Mouse (Mus musculus): ENCODE results near the gene Olfr1123.
A peak's percentile ranks its signal among the peaks of the same experiment; 100 is the strongest.
"Not testable (repeated sequence)": the region's sequence is repeated elsewhere in the genome, so short reads cannot be mapped to it uniquely, and the experiment has no call there.

The Olfr1123 gene

GRCm38 (mm10) chr2:87416335-87416734 is at the start of gene Olfr1123:
TSS of gene Olfr1123 (plus strand) at chr2:87416635.
- DNase-seq (ENCODE audit: low spot score in 2 of 2), result no peak

GRCm38 (mm10) chr2:87369595-87369994 is 46.8 kb upstream of the Olfr1123 start, which contains the start of gene Olfr1121:
TSS of gene Olfr1121 (plus strand) at chr2:87369895.
- DNase-seq (ENCODE audit: low spot score in 2 of 2), result no peak

GRCm38 (mm10) chr2:87371726-87372125 is 44.7 kb upstream of the Olfr1123 start:
- DNase-seq (ENCODE audit: low spot score in 2 of 2), result peak in 1 of 2 experiments; percentile 40

- DNase-seq (ENCODE audit: low spot score in 2 of 2), result no peak
These were observed 32.5 kb upstream of the Olfr1123 start for GRCm38 (mm10) chr2:87383935-87384334.

GRCm38 (mm10) chr2:87385549-87385948 is 30.9 kb upstream of the Olfr1123 start, which contains the start of gene Olfr1122:
TSS of gene Olfr1122 (plus strand) at chr2:87385849.
- no peak for DNase-seq (ENCODE audit: low spot score in 2 of 2)

- not testable (repeated sequence) for DNase-seq (ENCODE audit: low spot score in 2 of 2)
These were observed 22.8 kb upstream of the Olfr1123 start for GRCm38 (mm10) chr2:87393605-87394004.

GRCm38 (mm10) chr2:87394686-87395085 is 21.7 kb upstream of the Olfr1123 start:
- not testable (repeated sequence) for DNase-seq (ENCODE audit: low spot score in 2 of 2)

GRCm38 (mm10) chr2:87429975-87430374 is 13.5 kb downstream of the Olfr1123 start, which contains the start of gene Olfr1124:
TSS of gene Olfr1124 (plus strand) at chr2:87430275.
- DNase-seq (ENCODE audit: low spot score in 2 of 2), result no peak

GRCm38 (mm10) chr2:87437731-87438130 is 21.3 kb downstream of the Olfr1123 start:
- DNase-seq (ENCODE audit: low spot score in 2 of 2), result no peak

GRCm38 (mm10) chr2:87453662-87454061 is 37.2 kb downstream of the Olfr1123 start, which contains the start of gene Olfr1126:
TSS of gene Olfr1126 (plus strand) at chr2:87453962.
- no peak for DNase-seq (ENCODE audit: low spot score in 2 of 2)

GRCm38 (mm10) chr2:87461769-87462168 is 45.3 kb downstream of the Olfr1123 start:
- no peak for DNase-seq (ENCODE audit: low spot score in 2 of 2)

Data from cerebellum, postnatal 4 days (tissue).